Mouse (Mus musculus): ENCODE results near the gene Ksr2. TPM values are rescaled to one million over a fixed set of nuclear protein-coding genes. Genes with fewer than 3 reads are reported as not detected.

Ksr2 gene
- polyA plus RNA-seq, 1 experiment from 2014 or later: 0.16 TPM

DNA sequence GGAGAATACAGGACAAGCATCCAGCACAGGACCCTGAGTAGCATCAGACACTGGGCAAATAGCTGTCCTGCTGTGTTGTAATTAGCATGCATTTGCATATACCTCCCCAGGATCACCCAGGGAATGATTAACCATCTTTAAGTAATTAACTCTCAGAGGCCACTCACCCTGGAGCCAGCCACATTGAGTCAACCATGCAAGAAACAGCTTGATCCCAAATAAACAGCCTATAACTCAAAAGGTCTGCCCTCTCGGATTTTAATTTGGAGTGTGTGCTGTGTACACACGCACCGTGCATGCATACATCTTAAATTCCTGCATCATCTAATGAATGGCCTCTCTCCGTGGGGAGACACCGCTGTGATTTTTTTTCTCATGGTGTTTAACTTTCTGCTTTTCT lies 335.6 kb downstream of the Ksr2 start:
- H3K4me3 ChIP-seq (ENCODE audit: low read depth, low read length): no peak overlapping the region
- no peak overlapping the region for H3K27ac ChIP-seq (replicated peaks)
- no peaks in the 10 kb centered on the region for H3K27me3 ChIP-seq (ENCODE audit: control insufficient read depth, insufficient read depth, low read length)
- H3K4me2 ChIP-seq (replicated peaks; ENCODE audit: low read depth): no peak overlapping the region
- no peak for ATAC-seq (ENCODE audit: low FRiP score, low TSS enrichment)
- no peaks in the 10 kb centered on the region for H3K4me1 ChIP-seq (replicated peaks; ENCODE audit: control insufficient read depth, insufficient read depth)
- TF ChIP-seq EP300 (optimal IDR thresholded peaks at IDR 0.05) (no peak), CTCF (IDR thresholded peaks at IDR 0.05; ENCODE audit: low read depth) (no peak)
- H3K9ac ChIP-seq (ENCODE audit: low read length): no peak overlapping the region
- no peaks in the 10 kb centered on the region for H3K36me3 ChIP-seq (ENCODE audit: control insufficient read depth, insufficient read depth, low read length)
- no peaks in the 10 kb centered on the region for H3K9me3 ChIP-seq (ENCODE audit: control insufficient read depth, low read length)
- 32% methylated on average over 5 of the region's 5 CpGs for WGBS
- DNase-seq (ENCODE audit: low spot score): no peak

DNA sequence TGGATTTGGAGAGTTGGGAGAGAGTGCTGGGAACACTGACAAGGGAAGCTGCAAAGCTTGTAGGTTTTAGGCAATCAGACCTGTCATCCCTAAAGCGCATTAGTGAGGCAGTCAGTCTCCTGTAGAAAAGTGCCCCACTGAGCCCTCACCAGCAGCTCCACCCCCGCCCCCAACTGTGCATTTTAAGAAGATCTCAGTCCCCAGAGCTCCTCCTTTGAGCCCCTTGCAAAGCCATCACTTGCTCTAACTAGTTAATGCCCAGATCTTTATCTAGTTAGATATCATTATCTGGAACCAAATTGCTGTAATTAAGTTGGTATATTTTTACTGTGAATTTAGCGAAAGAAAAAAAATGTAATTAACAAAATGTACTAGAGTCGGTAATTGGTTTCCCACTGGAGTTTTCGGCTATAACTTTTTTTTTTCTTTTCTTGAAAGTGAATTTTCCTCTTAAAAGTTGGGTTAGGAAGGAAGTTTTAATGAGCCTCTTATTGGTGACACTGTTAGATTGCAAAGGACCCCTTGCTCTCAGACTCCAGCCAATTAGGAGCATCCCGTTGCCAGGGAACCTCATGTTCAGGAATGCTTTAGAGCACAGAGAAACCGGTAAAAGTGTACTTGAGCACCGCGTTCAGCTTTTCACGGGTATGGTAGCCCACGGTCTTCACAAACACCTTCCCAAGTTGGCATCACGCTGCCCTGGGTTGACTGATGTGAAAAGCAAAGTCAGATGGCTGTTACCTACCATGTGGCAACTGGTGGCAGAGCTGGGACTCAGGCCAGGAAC lies 344.1 kb downstream of the Ksr2 start:
- Histone ChIP-seq H3K27ac (replicated peaks) (no peak overlapping the region), H3K36me3 (ENCODE audit: control insufficient read depth, insufficient read depth, low read length) (no peaks in the 10 kb centered on the region), H3K4me2 (replicated peaks; ENCODE audit: low read depth) (no peak overlapping the region), H3K4me3 (ENCODE audit: low read depth, low read length) (no peak overlapping the region), H3K9me3 (ENCODE audit: control insufficient read depth, low read length) (no peaks in the 10 kb centered on the region), H3K9ac (ENCODE audit: low read length) (no peak overlapping the region), H3K27me3 (ENCODE audit: control insufficient read depth, insufficient read depth, low read length) (no peaks in the 10 kb centered on the region), H3K4me1 (replicated peaks; ENCODE audit: control insufficient read depth, insufficient read depth) (no peaks in the 10 kb centered on the region)
- 52% methylated on average over 12 of the region's 12 CpGs for WGBS
- no peak for DNase-seq (ENCODE audit: low spot score)
- TF ChIP-seq EP300 (optimal IDR thresholded peaks at IDR 0.05) (no peak), CTCF (IDR thresholded peaks at IDR 0.05; ENCODE audit: low read depth) (no peak)
- ATAC-seq (ENCODE audit: low FRiP score, low TSS enrichment): no peak

DNA sequence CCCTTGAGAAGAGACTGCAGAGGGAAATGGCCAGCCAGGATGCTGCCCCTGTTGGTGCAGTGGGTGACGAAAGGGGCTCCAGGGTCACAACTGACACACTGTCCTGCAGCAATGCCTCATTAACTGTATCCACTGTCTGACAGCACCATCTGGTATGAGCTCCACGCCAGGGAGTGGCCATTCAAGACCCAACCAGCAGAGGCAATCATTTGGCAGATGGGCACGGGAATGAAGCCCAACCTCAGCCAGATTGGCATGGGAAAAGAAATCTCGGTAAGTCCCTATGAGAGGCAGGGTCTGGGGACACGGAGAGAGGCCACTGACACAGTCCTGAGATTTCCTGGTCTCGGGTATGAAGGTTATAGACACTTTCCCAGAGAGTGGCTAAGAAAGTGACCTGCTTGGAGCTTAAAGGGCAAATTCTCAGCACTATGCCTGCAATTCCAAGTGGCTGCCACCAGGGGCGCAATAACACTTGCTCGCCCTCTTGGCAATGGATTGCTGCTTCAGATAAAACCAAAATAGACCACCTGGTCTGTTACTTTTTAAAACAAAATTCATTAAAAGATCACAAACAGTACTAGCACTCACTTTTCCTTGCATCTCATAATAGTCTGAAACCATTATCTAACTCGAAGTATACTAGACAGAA lies 347.5 kb downstream of the Ksr2 start:
- no peak for TF ChIP-seq EP300 (optimal IDR thresholded peaks at IDR 0.05)
- peak; percentile 51 for TF ChIP-seq CTCF (IDR thresholded peaks at IDR 0.05; ENCODE audit: low read depth)
- Histone ChIP-seq H3K9ac (ENCODE audit: low read length) (no peak overlapping the region), H3K27ac (replicated peaks) (no peak overlapping the region), H3K9me3 (ENCODE audit: control insufficient read depth, low read length) (no peaks in the 10 kb centered on the region), H3K4me1 (replicated peaks; ENCODE audit: control insufficient read depth, insufficient read depth) (no peaks in the 10 kb centered on the region), H3K4me2 (replicated peaks; ENCODE audit: low read depth) (no peak overlapping the region), H3K4me3 (ENCODE audit: low read depth, low read length) (no peak overlapping the region), H3K27me3 (ENCODE audit: control insufficient read depth, insufficient read depth, low read length) (no peaks in the 10 kb centered on the region), H3K36me3 (ENCODE audit: control insufficient read depth, insufficient read depth, low read length) (no peaks in the 10 kb centered on the region)
- DNase-seq (ENCODE audit: low spot score): no peak
- ATAC-seq (ENCODE audit: low FRiP score, low TSS enrichment): no peak
- WGBS: 76% methylated on average over 9 of the region's 9 CpGs

DNA sequence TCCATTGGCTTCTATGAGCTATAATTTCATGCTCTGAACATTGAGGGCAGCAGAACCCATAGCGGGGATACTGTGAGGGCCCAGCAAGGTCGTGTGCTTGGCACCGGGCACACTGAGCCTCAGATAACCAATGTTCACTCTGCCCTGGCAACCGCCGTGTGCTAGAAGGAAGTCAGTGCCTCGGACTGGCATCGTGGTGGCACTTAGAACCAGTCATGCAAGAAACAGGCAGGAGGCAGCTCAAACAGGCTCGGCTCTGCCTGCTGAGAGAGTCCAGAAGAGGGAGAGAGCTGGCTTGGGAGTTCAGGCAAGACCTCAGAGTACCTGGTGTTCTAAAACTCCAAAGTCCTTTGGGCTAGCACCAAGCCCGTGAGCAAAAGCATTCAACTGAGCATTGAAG lies 350.7 kb downstream of the Ksr2 start:
- H3K9ac ChIP-seq (ENCODE audit: low read length): no peak overlapping the region
- no peaks in the 10 kb centered on the region for H3K27me3 ChIP-seq (ENCODE audit: control insufficient read depth, insufficient read depth, low read length)
- H3K4me3 ChIP-seq (ENCODE audit: low read depth, low read length): no peak overlapping the region
- TF ChIP-seq CTCF (IDR thresholded peaks at IDR 0.05; ENCODE audit: low read depth): no peak
- no peak for TF ChIP-seq EP300 (optimal IDR thresholded peaks at IDR 0.05)
- no peaks in the 10 kb centered on the region for H3K4me1 ChIP-seq (replicated peaks; ENCODE audit: control insufficient read depth, insufficient read depth)
- ATAC-seq (ENCODE audit: low FRiP score, low TSS enrichment): no peak
- H3K36me3 ChIP-seq (ENCODE audit: control insufficient read depth, insufficient read depth, low read length): no peaks in the 10 kb centered on the region
- no peak overlapping the region for H3K27ac ChIP-seq (replicated peaks)
- H3K4me2 ChIP-seq (replicated peaks; ENCODE audit: low read depth): no peak overlapping the region
- no peak for DNase-seq (ENCODE audit: low spot score)
- 81% methylated on average over 9 of the region's 9 CpGs for WGBS
- H3K9me3 ChIP-seq (ENCODE audit: control insufficient read depth, low read length): no peaks in the 10 kb centered on the region

DNA sequence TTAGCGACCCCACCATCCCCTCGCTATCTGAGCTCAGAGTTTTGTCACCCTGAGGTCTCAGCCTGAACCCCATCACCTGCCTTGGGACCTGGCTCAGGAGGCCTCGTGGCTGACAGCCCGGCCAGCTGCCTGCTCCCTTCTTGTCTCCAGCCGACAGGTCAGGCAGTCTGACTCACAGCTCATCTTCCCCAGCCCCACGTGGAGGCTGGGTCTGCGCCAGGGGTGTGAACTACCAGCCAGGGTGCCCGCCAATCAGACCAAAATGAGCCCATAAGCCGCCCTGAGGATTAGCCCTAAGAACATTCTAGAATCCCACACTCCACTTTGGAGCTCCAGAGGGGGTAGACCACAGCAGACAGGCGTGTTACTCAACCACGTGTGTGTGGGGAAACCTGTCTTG lies 365.4 kb downstream of the Ksr2 start:
- Histone ChIP-seq H3K9ac (ENCODE audit: low read length) (no peak overlapping the region), H3K36me3 (ENCODE audit: control insufficient read depth, insufficient read depth, low read length) (no peaks in the 10 kb centered on the region), H3K27me3 (ENCODE audit: control insufficient read depth, insufficient read depth, low read length) (no peaks in the 10 kb centered on the region), H3K4me1 (replicated peaks; ENCODE audit: control insufficient read depth, insufficient read depth) (no peaks in the 10 kb centered on the region), H3K9me3 (ENCODE audit: control insufficient read depth, low read length) (no peaks in the 10 kb centered on the region), H3K27ac (replicated peaks) (no peak overlapping the region), H3K4me2 (replicated peaks; ENCODE audit: low read depth) (no peak overlapping the region), H3K4me3 (ENCODE audit: low read depth, low read length) (no peak overlapping the region)
- no peak for TF ChIP-seq EP300 (optimal IDR thresholded peaks at IDR 0.05)
- no peak for TF ChIP-seq CTCF (IDR thresholded peaks at IDR 0.05; ENCODE audit: low read depth)
- DNase-seq (ENCODE audit: low spot score) (no peak), ATAC-seq (ENCODE audit: low FRiP score, low TSS enrichment) (no peak)
- 46% methylated on average over 11 of the region's 11 CpGs for WGBS

DNA sequence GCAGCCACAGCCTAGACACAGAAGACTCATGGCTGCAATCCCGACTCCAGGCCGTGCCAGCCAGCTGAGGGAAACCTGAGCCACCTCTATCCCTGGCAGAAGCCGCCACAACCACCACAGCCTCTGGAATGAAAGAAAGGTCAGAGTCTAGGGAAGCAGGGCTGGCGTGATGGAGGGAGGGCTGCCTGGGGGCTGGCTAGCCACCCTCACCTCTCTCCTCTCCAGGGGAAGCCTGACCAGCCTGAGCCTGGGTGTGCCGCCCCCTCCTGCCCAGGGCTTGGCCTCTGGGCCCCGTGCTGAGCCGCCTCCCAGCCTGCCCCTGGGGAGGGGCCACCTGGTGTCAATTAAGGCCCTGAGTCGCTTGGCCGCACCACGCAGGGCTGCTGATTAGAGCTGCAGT lies 366.9 kb downstream of the Ksr2 start, which contains the start of gene Nos1:
Gene Nos1 (plus strand): TSS at position 352 of the 400 bp plus-strand sequence.
- Histone ChIP-seq H3K4me1 (replicated peaks; ENCODE audit: control insufficient read depth, insufficient read depth) (no peaks in the 10 kb centered on the region), H3K27me3 (ENCODE audit: control insufficient read depth, insufficient read depth, low read length) (no peaks in the 10 kb centered on the region), H3K36me3 (ENCODE audit: control insufficient read depth, insufficient read depth, low read length) (no peaks in the 10 kb centered on the region), H3K9me3 (ENCODE audit: control insufficient read depth, low read length) (no peaks in the 10 kb centered on the region), H3K9ac (ENCODE audit: low read length) (no peak within 1 kb of the TSS), H3K27ac (replicated peaks) (no peak within 1 kb of the TSS), H3K4me3 (ENCODE audit: low read depth, low read length) (no peak within 1 kb of the TSS), H3K4me2 (replicated peaks; ENCODE audit: low read depth) (no peak within 1 kb of the TSS)
- TF ChIP-seq EP300 (optimal IDR thresholded peaks at IDR 0.05) (no peak), CTCF (IDR thresholded peaks at IDR 0.05; ENCODE audit: low read depth) (no peak)
- 35% methylated on average over 9 of the region's 10 CpGs for whole genome bisulfite sequencing
- peak; percentile 19 for DNase-seq (ENCODE audit: low spot score)
- peak; percentile 15; the same call in 1 of the 2 replicates for ATAC-seq (ENCODE audit: low FRiP score, low TSS enrichment)
